ENCODE assay signal across 8 mouse cellular contexts in the genomic region with DNA sequence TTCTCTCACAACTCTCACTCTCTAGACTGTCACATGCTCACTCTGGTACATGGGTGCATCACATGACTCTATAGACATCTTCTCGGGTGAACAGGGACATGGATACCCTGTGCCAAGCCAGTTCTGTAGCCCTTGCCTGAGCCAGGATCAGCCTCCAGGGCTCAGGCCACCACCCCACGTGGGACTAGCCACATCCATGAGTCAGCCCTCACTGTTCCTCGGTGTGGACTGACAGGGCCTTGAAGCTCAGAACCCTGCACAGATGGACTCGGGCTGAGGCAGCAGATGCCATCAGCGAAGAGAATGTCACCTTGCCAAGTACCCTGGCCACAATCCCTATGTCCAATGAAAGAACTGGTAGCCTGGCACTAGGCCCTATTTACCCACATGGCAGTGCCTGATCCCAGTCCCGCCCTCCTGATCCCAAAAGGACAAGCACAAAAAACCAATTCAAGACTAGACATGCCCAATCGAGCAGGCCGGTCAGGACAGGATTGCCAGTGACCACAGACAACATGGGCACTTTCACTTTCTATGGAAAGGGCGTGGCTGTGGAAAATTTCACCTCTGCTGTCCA. TPM values are rescaled to one million over a fixed set of nuclear protein-coding genes. Genes with fewer than 3 reads are reported as not detected.
DNase-seq lines count a peak whose midpoint lies in the region; ATAC-seq and TF ChIP-seq lines count a peak whose summit lies in the region.

No protein-coding gene starts in this region.

- TF ChIP-seq RAD21 in MEL (IDR thresholded peaks at IDR 0.05; ENCODE audit: low read depth, low read length) = no peak

- no peak overlapping the region for H3K4me2 ChIP-seq in hindbrain, postnatal 0 days (ENCODE audit: low read depth, low read length)

- peaks cover 24 to 55% of the 10 kb centered on the region in 2 experiments for H3K36me3 ChIP-seq in MEL (ENCODE audit: control insufficient read depth in 1 of 2, insufficient read depth in 2 of 2, low read length in 2 of 2)
- no peaks in the 10 kb centered on the region for H3K36me3 ChIP-seq in hindbrain, postnatal 0 days (ENCODE audit: insufficient read depth, low read length)

- no peaks in the 10 kb centered on the region for H3K9me3 ChIP-seq in MEL (replicated peaks; ENCODE audit: insufficient read depth, low read length)
- H3K9me3 ChIP-seq in hindbrain, postnatal 0 days (ENCODE audit: low read length) = no peaks in the 10 kb centered on the region

- WGBS in hindbrain, postnatal 0 days = 50% methylated on average over 9 of the region's 9 CpGs

- peaks cover 31 to 61% of the 10 kb centered on the region in 2 experiments for H3K4me1 ChIP-seq in MEL (ENCODE audit: control insufficient read depth in 1 of 2, insufficient read depth in 2 of 2, low read length in 2 of 2)
- H3K4me1 ChIP-seq in hindbrain, postnatal 0 days (ENCODE audit: insufficient read depth, low read length) = no peaks in the 10 kb centered on the region

- TF ChIP-seq EP300 in MEL (IDR thresholded peaks at IDR 0.05; ENCODE audit: low read depth in 1 of 2, low read length in 2 of 2) = no peak

- no peak overlapping the region for H3K27ac ChIP-seq in MEL (ENCODE audit: control insufficient read depth, low read depth, low read length)
- H3K27ac ChIP-seq in hindbrain, postnatal 0 days = peak overlapping the region; percentile 51; the same call in 1 of the 2 replicates

- H3K9ac ChIP-seq in MEL (ENCODE audit: control insufficient read depth, low read depth, low read length, poor library complexity, severe bottlenecking) = no peak overlapping the region
- H3K9ac ChIP-seq in hindbrain, postnatal 0 days (replicated peaks; ENCODE audit: low read length) = no peak overlapping the region

- ATAC-seq in hindbrain, postnatal 0 days = peak; percentile 95

- no peak for TF ChIP-seq CTCF in MEL (IDR thresholded peaks at IDR 0.05 in 2 of 3, conservative IDR thresholded peaks at IDR 0.05 in 1 of 3; ENCODE audit: control insufficient read depth in 1 of 3, insufficient read depth in 1 of 3, low read depth in 2 of 3, low read length in 3 of 3, poor library complexity in 1 of 3, severe bottlenecking in 1 of 3)
- no peak for TF ChIP-seq CTCF in brain, embryonic 14.5 days (IDR thresholded peaks at IDR 0.05; ENCODE audit: borderline replicate concordance, extremely low read depth, insufficient read depth, insufficient read length)
- TF ChIP-seq CTCF in hindbrain, postnatal 0 days (IDR thresholded peaks at IDR 0.05; ENCODE audit: low read depth) = no peak

- H3K27me3 ChIP-seq in MEL (ENCODE audit: control insufficient read depth in 1 of 2, insufficient read depth in 2 of 2, low read length in 2 of 2) = no peaks in the 10 kb centered on the region
- H3K27me3 ChIP-seq in hindbrain, postnatal 0 days (ENCODE audit: insufficient read depth, low read length) = no peaks in the 10 kb centered on the region

- H3K4me3 ChIP-seq in MEL (ENCODE audit: control insufficient read depth in 1 of 2, insufficient read depth in 1 of 2, low read depth in 2 of 2, low read length in 2 of 2) = no peak overlapping the region
- no peak overlapping the region for H3K4me3 ChIP-seq in hindbrain, postnatal 0 days (ENCODE audit: low read length)

- DNase-seq in kidney, adult 11 months = peak; percentile 81
- no peak for DNase-seq in kidney, postnatal 10 days
- DNase-seq in MEL (ENCODE audit: low read depth, low spot score) = no peak
- DNase-seq in brain, embryonic 14.5 days (ENCODE audit: low read depth) = peak; percentile 56
- peak; percentile 89 for DNase-seq in hindbrain, postnatal 0 days (ENCODE audit: low spot score)
- DNase-seq in ovary, adult 18-20 months (ENCODE audit: low spot score) = no peak
- DNase-seq in frontal cortex, postnatal 10 days (ENCODE audit: low spot score in 2 of 2) = no peak
- DNase-seq in thymus, postnatal 0 days (ENCODE audit: low spot score) = no peak

- TF ChIP-seq POLR2A in MEL (IDR thresholded peaks at IDR 0.05; ENCODE audit: control insufficient read depth in 1 of 2, insufficient read depth in 1 of 2, low read depth in 1 of 2, low read length in 2 of 2, poor library complexity in 1 of 2) = no peak; a peak in 1 of 4 replicates
- no peak for TF ChIP-seq POLR2A in brain, embryonic 14.5 days (IDR thresholded peaks at IDR 0.05; ENCODE audit: borderline replicate concordance, extremely low read depth, insufficient read depth, insufficient read length, poor library complexity, severe bottlenecking)

- H3K79me2 ChIP-seq in MEL (ENCODE audit: control insufficient read depth, insufficient read depth, low read length, poor library complexity) = peaks cover 91% of the 10 kb centered on the region

TF ChIP-seq in MEL, 35 proteins besides CTCF, POLR2A, EP300 and RAD21:
- TF ChIP-seq RCOR1 (IDR thresholded peaks at IDR 0.05; ENCODE audit: low read depth, low read length) (no peak), USF1 (IDR thresholded peaks at IDR 0.05; ENCODE audit: low read depth, low read length) (peak; percentile 59; the same call in 1 of the 2 replicates)
TF ChIP-seq in MEL: peak in this region for 1.

RNA-seq across cellular contexts. Expression of gene Hk1, which starts 59.2 kb away (rescaled TPM):
- 441 and 515 TPM in 2 replicates for total RNA-seq in MEL (2012; rRNA removed)
- 100 to 1,000 TPM; 192 to 740 TPM for polyA plus RNA-seq in MEL (2012; ENCODE audit: insufficient read depth in 1 of 2, insufficient read length in 2 of 2, low read depth in 1 of 2, low replicate concordance in 2 of 2, missing spikeins in 1 of 2)
- 59.0 and 98.8 TPM in 2 replicates for polyA plus RNA-seq in brain, embryonic 14.5 days (2012; rRNA removed)
- 87.7 and 99.6 TPM in 2 replicates for total RNA-seq in hindbrain, postnatal 0 days (2014; rRNA removed)
- 140 and 144 TPM in 2 replicates for polyA plus RNA-seq in hindbrain, postnatal 0 days (2015; fragmentation: Nextera tagmentation; extraction: Ambion mirVana)
- polyA plus RNA-seq in thymus, postnatal 0 days (2015; fragmentation: Nextera tagmentation; extraction: Ambion mirVana) = 37.2 and 37.4 TPM in 2 replicates

Comparison
In these comparisons a context has a peak if more than half of its experiments do, and no peak if none do; other contexts are left out.
1. DNase-seq: peak in kidney, adult 11 months (single experiment), brain, embryonic 14.5 days (single experiment) and hindbrain, postnatal 0 days (single experiment); none in kidney, postnatal 10 days (single experiment), MEL (single experiment), ovary, adult 18-20 months (single experiment), frontal cortex, postnatal 10 days (0 of 2) and thymus, postnatal 0 days (single experiment).